Mouse (Mus musculus) mature B cell (primary cell): ENCODE data around the gene Ppp1r12a.
"Not testable (repeated sequence)": the region's sequence is repeated elsewhere in the genome, so short reads cannot be mapped to it uniquely, and the experiment has no call there.

Experiments
- in situ Hi-C: fragments of 300-500 bp; cut with MboI; formaldehyde crosslinking; loops from 2 replicates; pipeline ENCODE4 v1.14.3; 2019

The Ppp1r12a gene

GRCm38 (mm10) chr10:108198945-108199344 is 37.0 kb downstream of the Ppp1r12a start:
- in situ Hi-C loops: no loop called here

GRCm38 (mm10) chr10:108202126-108202525 is 40.1 kb downstream of the Ppp1r12a start:
- in situ Hi-C loops: no loop called here

- in situ Hi-C loops: no loop called here
These were observed 41.4 kb downstream of the Ppp1r12a start for GRCm38 (mm10) chr10:108203440-108203839.

- in situ Hi-C loops: no loop called here
These were observed 47.4 kb downstream of the Ppp1r12a start for GRCm38 (mm10) chr10:108209396-108209795.

GRCm38 (mm10) chr10:108224413-108224812 is 62.4 kb downstream of the Ppp1r12a start:
- in situ Hi-C loops: no loop called here

- in situ Hi-C loops: no loop called here
These were observed 75.1 kb downstream of the Ppp1r12a start for GRCm38 (mm10) chr10:108237049-108237448.

GRCm38 (mm10) chr10:108239061-108239460 is 77.1 kb downstream of the Ppp1r12a start:
- in situ Hi-C loops: no loop called here

GRCm38 (mm10) chr10:108250710-108251109 is 88.7 kb downstream of the Ppp1r12a start:
- in situ Hi-C loops: no loop called here

- in situ Hi-C loops: no loop called here
These were observed 89.2 kb downstream of the Ppp1r12a start for GRCm38 (mm10) chr10:108251181-108251580.

- in situ Hi-C loops: no loop called here
These were observed 93.9 kb downstream of the Ppp1r12a start for GRCm38 (mm10) chr10:108255812-108256376.

- in situ Hi-C loops: no loop called here
These were observed 98.9 kb downstream of the Ppp1r12a start for GRCm38 (mm10) chr10:108260931-108261330.

- in situ Hi-C loops: no loop called here
These were observed 102.6 kb downstream of the Ppp1r12a start for GRCm38 (mm10) chr10:108264641-108265040.

GRCm38 (mm10) chr10:108271201-108271600 is 109.2 kb downstream of the Ppp1r12a start:
- in situ Hi-C loops: no loop called here

- in situ Hi-C loops: no loop called here
These were observed 114.7 kb downstream of the Ppp1r12a start for GRCm38 (mm10) chr10:108276678-108277077.

GRCm38 (mm10) chr10:108277198-108277597 is 115.2 kb downstream of the Ppp1r12a start:
- in situ Hi-C loops: no loop called here

- in situ Hi-C loops: not testable (repeated sequence)
These were observed 119.1 kb downstream of the Ppp1r12a start for GRCm38 (mm10) chr10:108281099-108281498.

GRCm38 (mm10) chr10:108282351-108282750 is 120.4 kb downstream of the Ppp1r12a start:
- in situ Hi-C loops: no loop called here

GRCm38 (mm10) chr10:108283418-108283817 is 121.4 kb downstream of the Ppp1r12a start:
- in situ Hi-C loops: no loop called here

GRCm38 (mm10) chr10:108283837-108284236 is 121.8 kb downstream of the Ppp1r12a start:
- in situ Hi-C loops: no loop called here

GRCm38 (mm10) chr10:108284445-108284844 is 122.5 kb downstream of the Ppp1r12a start:
- in situ Hi-C loops: no loop called here

- in situ Hi-C loops: no loop called here
These were observed 123.0 kb downstream of the Ppp1r12a start for GRCm38 (mm10) chr10:108284977-108285376.

- in situ Hi-C loops: no loop called here
These were observed 124.9 kb downstream of the Ppp1r12a start for GRCm38 (mm10) chr10:108286658-108287437.

GRCm38 (mm10) chr10:108287438-108287801 is 125.4 kb downstream of the Ppp1r12a start:
- in situ Hi-C loops: no loop called here

GRCm38 (mm10) chr10:108290046-108290445 is 128.1 kb downstream of the Ppp1r12a start:
- in situ Hi-C loops: no loop called here
